ENCODE assay signal across 20 mouse cellular contexts in genomic region chr11:88902762-88903161, GRCm38 (mm10). TPM values are rescaled to one million over a fixed set of nuclear protein-coding genes. Genes with fewer than 3 reads are reported as not detected.
DNase-seq lines count a peak whose midpoint lies in the region; ATAC-seq and TF ChIP-seq lines count a peak whose summit lies in the region.
"Had no signal": no experiment of that assay in that cellular context is flagged by ENCODE, and none has a peak within 500 bp of the region (broad histone marks: within the 10 kb centered on the region; RNA-seq: fewer than 3 reads in every experiment).

No protein-coding gene starts in this region.

- H3K9me3 ChIP-seq in heart, embryonic 13.5 days: no peaks in the 10 kb centered on the region
- H3K9me3 ChIP-seq in kidney, embryonic 14.5 days (ENCODE audit: control insufficient read depth, low read length): no peaks in the 10 kb centered on the region
- H3K9me3 ChIP-seq: embryonic facial prominence, embryonic 15.5 days; hindbrain, embryonic 12.5 days; midbrain, embryonic 13.5 days; neural tube, embryonic 13.5 days had no signal

- WGBS in heart, embryonic 13.5 days: 67% methylated on average over 6 of the region's 6 CpGs
- WGBS in kidney, embryonic 14.5 days: 73% methylated on average over 6 of the region's 6 CpGs

- no peak overlapping the region for H3K4me3 ChIP-seq in heart, embryonic 13.5 days
- no peak overlapping the region for H3K4me3 ChIP-seq in kidney, embryonic 14.5 days (ENCODE audit: low read length)
- no peak overlapping the region for H3K4me3 ChIP-seq in brown adipose tissue, adult 24 weeks (ENCODE audit: insufficient read depth, low read depth, low read length)
- H3K4me3 ChIP-seq in myocyte: no peak overlapping the region
- H3K4me3 ChIP-seq: embryonic facial prominence, embryonic 15.5 days; hindbrain, embryonic 12.5 days; midbrain, embryonic 13.5 days; neural tube, embryonic 13.5 days had no signal

- H3K36me3 ChIP-seq in heart, embryonic 13.5 days: no peaks in the 10 kb centered on the region
- no peaks in the 10 kb centered on the region for H3K36me3 ChIP-seq in kidney, embryonic 14.5 days (ENCODE audit: control insufficient read depth, insufficient read depth, low read length)
- no peaks in the 10 kb centered on the region for H3K36me3 ChIP-seq in myocyte (ENCODE audit: control insufficient read depth, insufficient read depth)
- H3K36me3 ChIP-seq: embryonic facial prominence, embryonic 15.5 days; hindbrain, embryonic 12.5 days; midbrain, embryonic 13.5 days; neural tube, embryonic 13.5 days had no signal

- peaks cover 42% of the 10 kb centered on the region for H3K4me1 ChIP-seq in heart, embryonic 13.5 days
- H3K4me1 ChIP-seq in kidney, embryonic 14.5 days (ENCODE audit: control insufficient read depth, insufficient read depth, low read length): 0 out of 2 replicates have a peak, but pooled peaks cover 1% of the 10 kb centered on the region
- H3K4me1 ChIP-seq in brown adipose tissue, adult 24 weeks (ENCODE audit: control insufficient read depth, insufficient read depth, insufficient read length, low read length): peaks cover 16% of the 10 kb centered on the region
- H3K4me1 ChIP-seq: hindbrain, embryonic 12.5 days; midbrain, embryonic 13.5 days had no signal

- no peak for ATAC-seq in heart, embryonic 13.5 days (ENCODE audit: extremely low read depth, insufficient number of reproducible peaks, low FRiP score, low TSS enrichment)
- ATAC-seq in kidney, embryonic 14.5 days (ENCODE audit: low FRiP score, low TSS enrichment): no peak
- ATAC-seq: activated CD4-positive, CD25-positive, alpha-beta regulatory T cell, adult 4 months; forebrain, embryonic 16.5 days; midbrain, embryonic 13.5 days had no signal

- no peaks in the 10 kb centered on the region for H3K79me2 ChIP-seq in myocyte (ENCODE audit: control insufficient read depth, insufficient read depth)

- no peak overlapping the region for H3K9ac ChIP-seq in heart, embryonic 13.5 days
- no peak overlapping the region for H3K9ac ChIP-seq in kidney, embryonic 14.5 days (ENCODE audit: low read depth, low read length)
- H3K9ac ChIP-seq: embryonic facial prominence, embryonic 15.5 days; hindbrain, embryonic 12.5 days; midbrain, embryonic 13.5 days; neural tube, embryonic 13.5 days had no signal

- H3K27me3 ChIP-seq in heart, embryonic 13.5 days (replicated peaks): no peaks in the 10 kb centered on the region
- H3K27me3 ChIP-seq in kidney, embryonic 14.5 days (ENCODE audit: control insufficient read depth, insufficient read depth, low read length): no peaks in the 10 kb centered on the region
- H3K27me3 ChIP-seq in myocyte (ENCODE audit: control insufficient read depth, insufficient read depth, insufficient read length): no peaks in the 10 kb centered on the region
- H3K27me3 ChIP-seq: embryonic facial prominence, embryonic 15.5 days had no signal

- H3K4me2 ChIP-seq in heart, embryonic 13.5 days: no peak overlapping the region
- H3K4me2 ChIP-seq in kidney, embryonic 14.5 days (replicated peaks; ENCODE audit: low read depth, low read length): no peak overlapping the region
- H3K4me2 ChIP-seq in myocyte (ENCODE audit: low read depth): no peak overlapping the region
- H3K4me2 ChIP-seq: embryonic facial prominence, embryonic 15.5 days; hindbrain, embryonic 12.5 days; midbrain, embryonic 13.5 days; neural tube, embryonic 13.5 days had no signal

- H3ac ChIP-seq in myocyte (ENCODE audit: control insufficient read depth, insufficient read length): no peak overlapping the region

- no peak for DNase-seq in heart, adult 8-10 months (ENCODE audit: low spot score)
- peak; percentile 60 for DNase-seq in kidney, adult 8-10 months
- no peak for DNase-seq in ovary, postnatal 14 days (ENCODE audit: low spot score)
- DNase-seq: adrenal gland, postnatal 25 days; cerebellum, adult 2 months; cerebellum, postnatal 36 days; liver; lung, adult 18-20 months; lung, postnatal 14 days; thymus, postnatal 25 days had no signal

- H3K27ac ChIP-seq in heart, embryonic 13.5 days (replicated peaks): peak overlapping the region; percentile 32
- H3K27ac ChIP-seq in kidney, embryonic 14.5 days (ENCODE audit: low read depth, low read length): no peak overlapping the region
- peak overlapping the region; percentile 38 for H3K27ac ChIP-seq in brown adipose tissue, adult 24 weeks (replicated peaks; ENCODE audit: low read depth, low read length)
- H3K27ac ChIP-seq: embryonic facial prominence, embryonic 15.5 days; hindbrain, embryonic 12.5 days; midbrain, embryonic 13.5 days; neural tube, embryonic 13.5 days had no signal

- TF ChIP-seq POLR2A in myocyte (IDR thresholded peaks at IDR 0.05; ENCODE audit: insufficient read length, low read depth): no peak

TF ChIP-seq in myocyte, 11 proteins besides CTCF, POLR2A, EP300 and RAD21:
- TF ChIP-seq E2F4 (IDR thresholded peaks at IDR 0.05; ENCODE audit: insufficient read depth) (no peak), CEBPB (IDR thresholded peaks at IDR 0.05; ENCODE audit: insufficient read depth, poor library complexity, severe bottlenecking) (no peak), TCF3 (IDR thresholded peaks at IDR 0.05; ENCODE audit: insufficient read length, low read depth) (no peak), REST (IDR thresholded peaks at IDR 0.05; ENCODE audit: insufficient read depth, insufficient read length) (no peak), USF1 (IDR thresholded peaks at IDR 0.05; ENCODE audit: low read depth) (no peak), MYOD1 (IDR thresholded peaks at IDR 0.05; ENCODE audit: control insufficient read depth in 1 of 3, insufficient read length in 2 of 3, low read depth in 2 of 3) (peak in 2 of 3 experiments; percentile 18 to 70), SRF (IDR thresholded peaks at IDR 0.05; ENCODE audit: control insufficient read depth, insufficient read length, low read depth) (no peak), TCF12 (IDR thresholded peaks at IDR 0.05; ENCODE audit: insufficient read depth, poor library complexity, severe bottlenecking) (peak; percentile 39), MYOG (IDR thresholded peaks at IDR 0.05; ENCODE audit: control insufficient read depth in 1 of 3, insufficient read depth in 1 of 3, insufficient read length in 2 of 3, low read depth in 2 of 3) (peak in 2 of 3 experiments; percentile 60 to 80), POLR2AphosphoS2 (IDR thresholded peaks at IDR 0.05; ENCODE audit: insufficient read length, low read depth) (no peak), MAX (IDR thresholded peaks at IDR 0.05; ENCODE audit: low read depth) (no peak)

RNA-seq across cellular contexts. Expression of gene Akap1, which starts 38.4 kb away (rescaled TPM):
- polyA plus RNA-seq in heart, embryonic 13.5 days (2015; fragmentation: Nextera tagmentation; extraction: Ambion mirVana): 31.4 and 33.7 TPM in 2 replicates
- total RNA-seq in heart, adult 8-10 months (2022): 100 to 1,000 TPM; 113 to 148 (median 138) TPM
- polyA plus RNA-seq in kidney, embryonic 14.5 days (2014; fragmentation: Nextera tagmentation; extraction: Ambion mirVana): 12.0 and 20.2 TPM in 2 replicates
- 102 and 114 TPM in 2 replicates for polyA plus RNA-seq in brown adipose tissue, adult 24 weeks (2012; ENCODE audit: insufficient read depth, insufficient read length, missing spikeins)
- 25.4 TPM for polyA plus RNA-seq in myocyte (2012; fragmentation: generic; extraction: Trizol)

RNA-seq across cellular contexts. Expression of gene Scpep1, which starts 52.5 kb away (rescaled TPM):
- 44.6 and 49.1 TPM in 2 replicates for polyA plus RNA-seq in heart, embryonic 13.5 days (2015; fragmentation: Nextera tagmentation; extraction: Ambion mirVana)
- 10 to 100 TPM; 11.8 to 13.1 (median 12.8) TPM for total RNA-seq in heart, adult 8-10 months (2022)
- 90.5 and 110 TPM in 2 replicates for polyA plus RNA-seq in kidney, embryonic 14.5 days (2014; fragmentation: Nextera tagmentation; extraction: Ambion mirVana)
- polyA plus RNA-seq in brown adipose tissue, adult 24 weeks (2012; ENCODE audit: insufficient read depth, insufficient read length, missing spikeins): 56.9 and 57.0 TPM in 2 replicates
- 172 TPM for polyA plus RNA-seq in myocyte (2012; fragmentation: generic; extraction: Trizol)

Comparison
In these comparisons a context has a peak if more than half of its experiments do, and no peak if none do; other contexts are left out.
1. DNase-seq: peak in kidney, adult 8-10 months (2 of 2); none in heart, adult 8-10 months (single experiment) and ovary, postnatal 14 days (single experiment).